Mouse (Mus musculus): ENCODE results near the gene Rbfox3. TPM values are rescaled to one million over a fixed set of nuclear protein-coding genes. Genes with fewer than 3 reads are reported as not detected.

The Rbfox3 gene
- polyA plus RNA-seq, 1 experiment from 2014 or later = 1.5 TPM

DNA sequence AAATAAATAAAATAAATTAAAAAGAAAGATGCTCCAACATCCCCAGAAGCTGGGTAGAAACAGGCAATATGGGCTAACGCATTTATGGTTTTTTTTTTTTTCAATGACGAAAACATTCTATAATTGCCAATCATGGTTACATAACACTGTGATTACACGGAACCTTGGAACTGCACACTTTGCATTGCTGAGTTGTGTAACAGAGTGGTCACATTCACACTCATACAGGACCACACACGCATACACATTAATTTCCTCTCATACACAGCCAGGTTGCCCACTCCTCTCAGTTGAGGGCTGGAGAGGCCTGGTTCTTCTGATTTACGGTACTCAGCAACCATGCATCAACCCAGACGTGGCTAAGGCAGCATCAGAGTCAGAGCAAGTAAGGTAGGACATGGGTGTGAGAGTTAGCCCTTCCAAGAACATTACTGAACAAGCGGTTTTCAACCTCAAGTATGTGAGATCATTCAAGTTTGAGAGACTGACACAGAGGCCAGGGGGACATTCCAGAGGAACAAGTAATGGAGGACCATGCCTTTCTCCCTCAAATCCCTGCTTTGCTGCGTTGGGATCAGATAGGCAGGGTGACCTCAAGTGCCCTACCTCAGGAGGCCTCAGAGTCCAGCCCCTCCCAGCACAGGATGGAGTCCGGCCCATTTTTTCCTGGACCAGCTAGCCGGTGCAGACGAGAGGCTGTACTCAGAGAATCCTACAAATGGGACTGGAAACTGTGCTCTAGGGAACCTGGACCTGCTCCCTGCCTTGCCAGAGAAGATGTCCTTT, 457.3 kb downstream of the Rbfox3 start:
- Histone ChIP-seq H3K4me1 (replicated peaks) (peaks cover 2% of the 10 kb centered on the region), H3K4me2 (replicated peaks) (no peak overlapping the region), H3K36me3 (no peaks in the 10 kb centered on the region), H3K4me3 (replicated peaks) (no peak overlapping the region), H3K9me3 (no peaks in the 10 kb centered on the region), H3K9ac (no peak overlapping the region), H3K27ac (no peak overlapping the region), H3K27me3 (replicated peaks) (no peaks in the 10 kb centered on the region)
- no peak for ATAC-seq
- 71% methylated on average over 11 of the region's 11 CpGs for WGBS

DNA sequence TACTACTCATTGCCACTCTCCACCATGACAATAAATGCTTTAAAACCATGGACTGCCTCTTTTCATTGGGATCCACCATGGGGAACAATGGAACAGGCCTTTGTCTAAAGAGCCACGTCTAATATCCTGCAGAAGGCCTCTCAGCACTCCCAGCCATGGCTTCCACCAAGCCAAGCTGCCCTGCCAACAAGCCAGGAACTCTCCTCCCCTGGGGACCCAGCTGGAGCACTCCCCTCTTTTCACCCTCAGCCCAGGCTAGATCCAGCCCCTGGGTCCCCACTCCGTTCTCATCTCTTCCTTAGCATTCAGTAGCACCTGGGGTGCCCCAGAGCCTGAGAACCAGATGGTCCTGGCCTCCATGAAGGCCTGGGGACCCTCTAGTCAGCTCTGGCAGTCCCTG, 458.4 kb downstream of the Rbfox3 start:
- ATAC-seq = no peak
- no peaks in the 10 kb centered on the region for H3K4me1 ChIP-seq (replicated peaks)
- H3K27ac ChIP-seq = no peak overlapping the region
- H3K36me3 ChIP-seq = no peaks in the 10 kb centered on the region
- WGBS = 82% methylated on average over 2 of the region's 2 CpGs
- H3K9ac ChIP-seq = no peak overlapping the region
- H3K4me2 ChIP-seq (replicated peaks) = no peak overlapping the region
- H3K27me3 ChIP-seq (replicated peaks) = no peaks in the 10 kb centered on the region
- H3K4me3 ChIP-seq (replicated peaks) = no peak overlapping the region
- H3K9me3 ChIP-seq = no peaks in the 10 kb centered on the region

DNA sequence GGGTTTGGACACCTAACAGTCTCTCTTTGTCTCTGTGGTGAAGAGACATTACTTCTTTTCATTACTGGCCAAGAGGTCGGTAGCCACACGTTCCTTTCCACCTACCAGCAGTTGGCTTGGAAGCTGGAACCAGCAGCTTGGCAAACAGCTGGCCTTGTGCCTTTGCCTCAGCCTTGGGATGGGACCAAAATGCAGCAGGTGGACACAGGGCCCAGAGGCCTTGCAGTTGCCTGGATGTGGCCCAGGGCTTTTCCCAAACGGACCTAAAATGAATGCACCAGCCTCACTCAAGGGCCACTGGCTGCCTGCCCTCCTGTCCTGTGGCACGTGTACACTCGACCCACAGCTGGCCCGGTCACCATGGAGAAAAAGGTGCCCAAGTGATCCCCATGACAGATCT, 460.2 kb downstream of the Rbfox3 start:
- no peak overlapping the region for H3K4me2 ChIP-seq (replicated peaks)
- H3K27ac ChIP-seq = no peak overlapping the region
- no peaks in the 10 kb centered on the region for H3K27me3 ChIP-seq (replicated peaks)
- H3K36me3 ChIP-seq = no peaks in the 10 kb centered on the region
- no peaks in the 10 kb centered on the region for H3K4me1 ChIP-seq (replicated peaks)
- H3K9ac ChIP-seq = no peak overlapping the region
- H3K9me3 ChIP-seq = no peaks in the 10 kb centered on the region
- no peak for ATAC-seq
- no peak overlapping the region for H3K4me3 ChIP-seq (replicated peaks)
- 85% methylated on average over 6 of the region's 6 CpGs for WGBS

DNA sequence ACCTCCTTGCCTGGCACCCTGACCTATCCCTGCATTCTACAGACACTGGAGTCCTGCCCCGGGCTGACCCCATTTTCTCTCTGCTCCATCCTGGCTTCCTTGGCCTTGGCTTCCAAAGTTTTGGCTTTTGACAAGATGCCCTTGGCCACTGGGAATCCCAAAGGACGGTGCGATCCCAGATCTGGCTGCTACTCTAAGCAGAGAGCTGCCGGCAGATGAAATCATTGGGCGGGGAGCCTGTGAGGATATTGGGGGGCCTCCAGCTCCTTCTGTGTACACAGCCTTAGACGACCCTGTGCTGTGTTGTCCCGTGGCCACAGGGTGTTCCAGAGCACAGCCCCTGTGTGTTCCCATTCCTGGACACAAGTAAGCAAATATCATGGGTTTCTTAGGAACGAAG, 463.0 kb downstream of the Rbfox3 start:
- no peak overlapping the region for H3K27ac ChIP-seq
- ATAC-seq = no peak
- H3K36me3 ChIP-seq = no peaks in the 10 kb centered on the region
- H3K4me1 ChIP-seq (replicated peaks) = no peaks in the 10 kb centered on the region
- WGBS = 75% methylated on average over 8 of the region's 8 CpGs
- no peaks in the 10 kb centered on the region for H3K9me3 ChIP-seq
- H3K4me3 ChIP-seq (replicated peaks) = no peak overlapping the region
- no peak overlapping the region for H3K4me2 ChIP-seq (replicated peaks)
- no peaks in the 10 kb centered on the region for H3K27me3 ChIP-seq (replicated peaks)
- no peak overlapping the region for H3K9ac ChIP-seq

DNA sequence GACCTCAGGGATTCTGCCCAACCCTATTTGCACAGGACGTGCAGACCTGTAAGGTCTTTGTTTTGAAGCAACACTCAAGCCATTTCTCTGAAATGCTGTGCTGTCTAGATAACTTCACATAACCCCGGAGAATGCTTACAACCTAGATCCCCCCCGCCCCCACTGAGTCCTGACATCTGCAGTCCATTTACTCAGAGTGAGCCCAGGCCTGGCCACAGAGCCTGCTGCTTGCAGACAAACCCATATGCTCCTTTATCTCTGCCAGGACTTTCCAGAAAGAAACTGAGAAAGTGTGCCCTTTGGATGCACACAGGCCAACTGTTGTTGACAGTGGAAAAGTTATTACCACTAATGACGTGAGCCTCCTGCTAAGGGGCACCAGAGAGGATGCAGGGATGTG, 464.1 kb downstream of the Rbfox3 start:
- Histone ChIP-seq H3K27me3 (replicated peaks) (no peaks in the 10 kb centered on the region), H3K4me3 (replicated peaks) (no peak overlapping the region), H3K9me3 (no peaks in the 10 kb centered on the region), H3K27ac (no peak overlapping the region), H3K36me3 (no peaks in the 10 kb centered on the region), H3K9ac (no peak overlapping the region), H3K4me2 (replicated peaks) (no peak overlapping the region), H3K4me1 (replicated peaks) (no peaks in the 10 kb centered on the region)
- 52% methylated on average over 4 of the region's 4 CpGs for WGBS
- ATAC-seq = no peak

DNA sequence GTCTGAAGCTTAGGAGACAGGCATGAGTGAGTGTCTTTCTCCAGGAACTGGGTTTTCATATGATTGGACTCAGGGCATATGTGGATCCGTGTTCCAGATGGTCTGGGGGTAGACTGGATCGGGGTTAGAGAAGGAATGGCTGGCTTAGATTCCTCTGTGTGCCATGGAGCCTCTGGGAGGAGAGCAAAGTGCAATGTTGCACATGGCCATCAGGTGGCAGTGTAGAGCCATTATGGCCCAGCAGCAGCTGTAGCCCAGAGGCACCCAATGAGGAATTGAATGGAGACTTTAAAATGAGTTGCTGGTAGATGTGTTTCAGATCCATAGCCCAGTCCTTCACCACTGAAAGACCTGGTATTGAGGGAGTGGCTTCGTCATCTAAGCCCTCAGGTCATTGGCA, 465.6 kb downstream of the Rbfox3 start:
- no peak overlapping the region for H3K4me3 ChIP-seq (replicated peaks)
- H3K9me3 ChIP-seq = no peaks in the 10 kb centered on the region
- peak; percentile 73; the same call in 1 of the 2 replicates for ATAC-seq
- WGBS = 9% methylated on average over 3 of the region's 3 CpGs
- no peaks in the 10 kb centered on the region for H3K36me3 ChIP-seq
- H3K4me2 ChIP-seq (replicated peaks) = no peak overlapping the region
- H3K27me3 ChIP-seq (replicated peaks) = no peaks in the 10 kb centered on the region
- H3K4me1 ChIP-seq (replicated peaks) = no peaks in the 10 kb centered on the region
- no peak overlapping the region for H3K9ac ChIP-seq
- H3K27ac ChIP-seq = no peak overlapping the region

DNA sequence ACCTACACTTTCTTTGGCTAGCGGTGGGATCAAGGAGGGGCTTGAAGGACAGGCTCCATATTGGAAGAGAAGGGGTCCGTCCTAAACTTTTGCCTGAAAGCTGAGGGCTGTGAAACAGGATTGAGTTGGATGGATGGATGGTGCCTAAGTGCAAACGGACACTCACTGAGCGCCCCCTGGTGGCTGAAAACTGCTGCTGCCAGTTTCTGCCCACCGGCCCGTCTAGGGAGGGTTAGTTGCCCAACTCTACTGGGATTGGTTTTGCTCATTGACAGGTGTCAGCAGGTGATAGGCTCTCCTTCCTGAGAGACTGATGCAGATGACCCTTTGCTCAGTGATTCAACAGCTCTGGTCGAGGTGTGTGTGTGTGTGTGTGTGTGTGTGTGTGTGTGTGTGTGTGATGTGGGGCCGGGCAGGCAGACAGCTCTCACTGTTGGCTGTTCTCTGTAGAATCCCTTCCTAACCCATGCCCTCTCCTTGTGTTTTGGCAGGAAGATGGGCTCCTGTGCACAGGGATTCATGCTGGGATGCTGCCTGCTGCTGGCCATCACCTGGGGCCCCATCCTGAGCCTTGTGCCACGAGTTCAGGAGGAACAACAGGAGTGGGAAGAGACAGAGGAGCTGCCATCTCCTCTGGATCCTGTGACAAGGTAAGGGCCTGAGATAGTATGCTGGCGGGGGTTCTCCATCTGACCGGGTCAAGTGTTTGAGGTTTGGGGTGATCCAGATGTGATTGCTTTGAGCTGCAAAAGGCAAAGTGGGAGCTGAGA, 468.0 kb downstream of the Rbfox3 start:
- Histone ChIP-seq H3K27me3 (replicated peaks) (no peaks in the 10 kb centered on the region), H3K9me3 (no peaks in the 10 kb centered on the region), H3K4me2 (replicated peaks) (no peak overlapping the region), H3K9ac (no peak overlapping the region), H3K4me3 (replicated peaks) (no peak overlapping the region), H3K4me1 (replicated peaks) (peaks cover 5% of the 10 kb centered on the region; the same call in 1 of the 2 replicates), H3K36me3 (no peaks in the 10 kb centered on the region), H3K27ac (no peak overlapping the region)
- WGBS = 32% methylated on average over 11 of the region's 11 CpGs
- peak; percentile 57 for ATAC-seq

DNA sequence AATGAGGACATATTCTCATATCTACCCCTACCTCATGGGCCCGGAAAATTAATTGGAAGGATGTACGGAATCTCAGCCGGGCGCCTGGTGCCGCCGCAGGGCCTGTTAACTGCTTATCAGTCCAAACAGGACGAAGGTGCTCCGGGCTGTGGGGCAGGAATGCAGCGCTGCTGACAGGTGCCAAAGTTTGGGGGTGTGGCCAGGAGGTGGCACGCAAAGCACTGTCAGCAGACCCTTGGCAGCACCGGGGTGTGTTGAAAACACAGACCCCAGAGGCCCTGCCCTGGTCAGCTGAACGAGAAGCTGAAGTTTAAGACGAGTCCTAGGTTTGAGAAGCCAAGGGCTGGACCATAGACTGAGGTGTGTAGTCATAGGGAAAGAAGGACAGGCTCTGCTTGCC, 468.7 kb downstream of the Rbfox3 start:
- Histone ChIP-seq H3K4me1 (replicated peaks) (peaks cover 10% of the 10 kb centered on the region; the same call in 1 of the 2 replicates), H3K4me2 (replicated peaks) (no peak overlapping the region), H3K27ac (no peak overlapping the region), H3K4me3 (replicated peaks) (no peak overlapping the region), H3K27me3 (replicated peaks) (no peaks in the 10 kb centered on the region), H3K9me3 (no peaks in the 10 kb centered on the region), H3K36me3 (no peaks in the 10 kb centered on the region), H3K9ac (no peak overlapping the region)
- peak; percentile 18; the same call in 1 of the 2 replicates for ATAC-seq
- 68% methylated on average over 13 of the region's 13 CpGs for WGBS

Other genes starting within 250 kb of the Rbfox3 start
- gene Enpp7, start 76.6 kb upstream of the Rbfox3 start, polyA plus RNA-seq (2015; fragmentation: Nextera tagmentation; extraction: Ambion mirVana) = 0.09 and 0.25 TPM in 2 replicates
- gene Cbx2, start 111.4 kb upstream of the Rbfox3 start, polyA plus RNA-seq (2015; fragmentation: Nextera tagmentation; extraction: Ambion mirVana) = 24.8 and 27.0 TPM in 2 replicates
- gene Cbx8, start 129.4 kb upstream of the Rbfox3 start, polyA plus RNA-seq (2015; fragmentation: Nextera tagmentation; extraction: Ambion mirVana) = 7.4 and 7.9 TPM in 2 replicates
- gene Cbx4, start 174.6 kb upstream of the Rbfox3 start, polyA plus RNA-seq (2015; fragmentation: Nextera tagmentation; extraction: Ambion mirVana) = 10.7 and 11.2 TPM in 2 replicates